Mouse (Mus musculus) lung, adult 2 months (tissue): ENCODE results near the gene Myo1b. TPM values are rescaled to one million over a fixed set of nuclear protein-coding genes. Genes with fewer than 3 reads are reported as not detected.

Experiments used
- DNase-seq: peaks from one replicate; pipeline ENCODE4 v3.0.0; 2022
- H3K4me1 ChIP-seq: fragments of 200-500 bp; 2 replicates; pipeline ENCODE4 v1.6.1; 2011; ENCODE audit warnings: low read length; ENCODE audit not compliant: control insufficient read depth, insufficient read depth
- H3K4me3 ChIP-seq: fragments of 200-500 bp; replicated peaks from 2 replicates; pipeline ENCODE3; 2011; ENCODE audit warnings: low read depth, mild to moderate bottlenecking, control low read depth, low read length; ENCODE audit errors: extremely low read depth
- CTCF ChIP-seq: fragments of 200-500 bp; IDR thresholded peaks from 2 replicates; pipeline ENCODE4 v1.5.1; 2011; ENCODE audit warnings: mild to moderate bottlenecking, low read length, control low read depth; ENCODE audit not compliant: insufficient read depth
- POLR2A ChIP-seq: fragments of 200-500 bp; IDR thresholded peaks from 2 replicates; pipeline ENCODE4 v1.6.1; 2011; ENCODE audit warnings: low read depth, mild to moderate bottlenecking, control low read depth, low read length, borderline replicate concordance; ENCODE audit errors: extremely low read depth
- WGBS: fragments of 180-500 bp; shearing (Covaris S2); methylation state at CpG from one replicate; pipeline ENCODE4 v1.1.7; 2018; 5-methylcytosine and 5-hydroxymethylcytosine counted together
- polyA plus RNA-seq: library from polyadenylated mRNA; depleted of rRNA; stranded (reverse); fragments of >200 nt; gene quantifications from 2 replicates; pipeline ENCODE4 v1.2.3, GENCODE M21; 2012; rRNA removed

Gene Myo1b
- polyA plus RNA-seq, 1 experiment: 54.1 TPM

DNA sequence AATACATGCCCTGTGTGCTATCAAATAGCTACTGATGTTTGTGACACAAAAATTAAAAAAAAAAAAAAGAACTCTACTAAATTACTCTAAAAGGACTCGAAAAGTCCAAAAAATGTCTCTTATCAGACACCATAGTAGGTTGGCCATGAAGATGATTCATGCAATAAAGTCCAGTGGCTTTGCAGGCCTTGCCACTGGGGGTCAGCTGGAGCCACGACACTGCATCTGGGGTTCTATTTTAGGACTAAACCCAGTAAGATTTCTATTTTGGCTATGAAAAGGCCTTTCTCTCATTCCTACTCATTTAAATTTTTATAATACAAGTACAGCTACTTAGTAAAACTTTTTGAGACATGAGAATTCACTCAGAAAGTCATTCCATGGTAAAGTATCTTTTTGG, 205.0 kb downstream of the Myo1b start:
- 69% methylated on average over 2 of the region's 2 CpGs for WGBS
- Histone ChIP-seq H3K4me1 (no peaks in the 10 kb centered on the region), H3K4me3 (no peak overlapping the region)
- TF ChIP-seq CTCF: no peak
- no peak for TF ChIP-seq POLR2A
- DNase-seq: no peak

DNA sequence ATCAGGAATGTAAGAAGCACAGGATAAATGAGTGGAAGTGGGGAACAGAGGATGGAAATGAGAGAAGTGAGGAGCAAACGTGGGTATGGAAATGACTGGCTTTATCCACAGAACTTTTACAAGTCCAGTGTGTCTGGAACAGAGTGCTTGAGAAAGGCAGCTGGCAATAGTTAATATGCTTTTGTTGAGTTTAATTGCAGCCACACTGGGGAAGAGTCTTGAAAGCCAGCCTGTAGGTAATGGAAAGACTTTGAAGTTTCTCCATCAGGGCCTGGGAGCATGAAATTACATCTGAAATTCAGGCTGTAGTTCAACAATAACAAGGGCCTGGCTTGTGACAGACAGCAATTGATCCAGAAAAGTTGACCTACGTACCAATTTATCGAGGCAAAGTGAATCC, 209.8 kb downstream of the Myo1b start:
- TF ChIP-seq CTCF (no peak), POLR2A (no peak)
- DNase-seq: no peak
- H3K4me3 ChIP-seq: no peak overlapping the region
- H3K4me1 ChIP-seq: no peaks in the 10 kb centered on the region
- WGBS: 87% methylated on average over 3 of the region's 3 CpGs

DNA sequence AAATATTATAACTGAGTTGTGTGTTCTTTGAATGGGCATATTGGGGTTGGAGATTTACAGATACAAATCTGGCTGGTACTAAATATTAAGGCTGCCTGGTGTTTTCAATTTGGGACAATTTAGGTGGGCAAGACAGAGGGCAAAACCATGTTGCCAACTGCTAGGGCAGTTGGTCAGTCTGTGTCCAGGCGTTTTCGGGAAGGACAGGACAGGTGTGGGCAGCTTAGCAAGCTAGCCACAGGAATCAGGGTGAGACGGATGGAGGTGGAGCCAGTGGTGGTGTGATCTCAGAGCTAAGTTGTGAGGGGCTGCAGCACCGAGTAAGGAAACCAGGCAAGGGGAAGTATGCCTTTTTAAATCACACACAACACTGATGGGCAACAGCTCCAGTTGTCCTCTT, 211.3 kb downstream of the Myo1b start:
- TF ChIP-seq POLR2A (no peak), CTCF (no peak)
- no peak for DNase-seq
- Histone ChIP-seq H3K4me1 (no peaks in the 10 kb centered on the region), H3K4me3 (no peak overlapping the region)
- 72% methylated on average over 4 of the region's 4 CpGs for WGBS

Other genes with a start within 250 kb of the Myo1b start
- 0.95 and 1.1 TPM in 2 replicates for gene Stat4, start 71.1 kb upstream of the Myo1b start, polyA plus RNA-seq
- gene Stat1, start 203.4 kb upstream of the Myo1b start, polyA plus RNA-seq: 59.1 and 62.6 TPM in 2 replicates